7 mouse cellular contexts compared by ENCODE assay signal in genomic region chr4:136020743-136021548, GRCm38 (mm10). TPM values are rescaled to one million over a fixed set of nuclear protein-coding genes. Genes with fewer than 3 reads are reported as not detected.
DNase-seq lines count a peak whose midpoint lies in the region; ATAC-seq and TF ChIP-seq lines count a peak whose summit lies in the region.

No protein-coding gene starts in this region.

- no peaks in the 10 kb centered on the region for H3K36me3 ChIP-seq in heart, embryonic 11.5 days (ENCODE audit: control insufficient read depth, insufficient read depth, low read length)

- ATAC-seq in heart, embryonic 11.5 days (replicated peaks; ENCODE audit: insufficient number of reproducible peaks, low FRiP score, low TSS enrichment) = peak; percentile 69

- TF ChIP-seq POLR2A in brain, embryonic 14.5 days (IDR thresholded peaks at IDR 0.05; ENCODE audit: borderline replicate concordance, extremely low read depth, insufficient read depth, insufficient read length, poor library complexity, severe bottlenecking) = no peak

- no peaks in the 10 kb centered on the region for H3K9me3 ChIP-seq in heart, embryonic 11.5 days (replicated peaks; ENCODE audit: control insufficient read depth, low read length)

- H3K27ac ChIP-seq in heart, embryonic 11.5 days (ENCODE audit: low read depth, low read length) = peak overlapping the region; percentile 84

- H3K27me3 ChIP-seq in heart, embryonic 11.5 days (ENCODE audit: control insufficient read depth, insufficient read depth, low read length) = no peaks in the 10 kb centered on the region

- H3K4me3 ChIP-seq in heart, embryonic 11.5 days (ENCODE audit: low read depth, low read length) = peak overlapping the region; percentile 98

- peaks cover 2% of the 10 kb centered on the region; the same call in 1 of the 2 replicates for H3K4me1 ChIP-seq in heart, embryonic 11.5 days (ENCODE audit: control insufficient read depth, insufficient read depth, low read length)

- WGBS in heart, embryonic 11.5 days (ENCODE audit: insufficient replicate concordance) = under 1% methylated on average over 60 of the region's 62 CpGs

- DNase-seq in urinary bladder, postnatal 14 days (ENCODE audit: low spot score) = peak; percentile 25
- DNase-seq in urinary bladder, adult 2 months (ENCODE audit: low spot score) = no peak
- DNase-seq in brain, embryonic 14.5 days (ENCODE audit: low read depth) = peak; percentile 23
- DNase-seq in kidney, postnatal 25 days = peak; percentile 22 to 53
- DNase-seq in lung, postnatal 4 days = peak; percentile 35 to 48
- DNase-seq in spleen, postnatal 10 days (ENCODE audit: low spot score in 2 of 2) = peak; percentile 52 to 60

- TF ChIP-seq CTCF in brain, embryonic 14.5 days (IDR thresholded peaks at IDR 0.05; ENCODE audit: borderline replicate concordance, extremely low read depth, insufficient read depth, insufficient read length) = no peak

- peak overlapping the region; percentile 88 for H3K4me2 ChIP-seq in heart, embryonic 11.5 days

- peak overlapping the region; percentile 96 for H3K9ac ChIP-seq in heart, embryonic 11.5 days (ENCODE audit: low read depth, low read length)

RNA-seq across cellular contexts. Expression of gene Eloa, which starts 0.6 kb away (rescaled TPM):
- polyA plus RNA-seq in urinary bladder, adult 2 months (2012; rRNA removed) = 25.2 and 28.1 TPM in 2 replicates
- polyA plus RNA-seq in brain, embryonic 14.5 days (2012; rRNA removed) = 17.1 and 21.8 TPM in 2 replicates
- polyA plus RNA-seq in heart, embryonic 11.5 days (2014; fragmentation: Nextera tagmentation; extraction: Ambion mirVana) = 34.8 and 39.8 TPM in 2 replicates

RNA-seq across cellular contexts. Expression of gene Rpl11, which starts 32.3 kb away (rescaled TPM):
- 979 and 1,127 TPM in 2 replicates for polyA plus RNA-seq in urinary bladder, adult 2 months (2012; rRNA removed)
- polyA plus RNA-seq in brain, embryonic 14.5 days (2012; rRNA removed) = 818 and 948 TPM in 2 replicates
- polyA plus RNA-seq in heart, embryonic 11.5 days (2014; fragmentation: Nextera tagmentation; extraction: Ambion mirVana) = 287 and 345 TPM in 2 replicates

RNA-seq across cellular contexts. Expression of gene Pithd1, which starts 33.9 kb away (rescaled TPM):
- polyA plus RNA-seq in urinary bladder, adult 2 months (2012; rRNA removed) = 41.4 and 46.9 TPM in 2 replicates
- 50.8 and 57.8 TPM in 2 replicates for polyA plus RNA-seq in brain, embryonic 14.5 days (2012; rRNA removed)
- polyA plus RNA-seq in heart, embryonic 11.5 days (2014; fragmentation: Nextera tagmentation; extraction: Ambion mirVana) = 46.0 and 51.9 TPM in 2 replicates

RNA-seq across cellular contexts. Expression of gene Lypla2, which starts 48.5 kb away (rescaled TPM):
- polyA plus RNA-seq in urinary bladder, adult 2 months (2012; rRNA removed) = 55.2 and 63.6 TPM in 2 replicates
- 167 and 198 TPM in 2 replicates for polyA plus RNA-seq in brain, embryonic 14.5 days (2012; rRNA removed)
- polyA plus RNA-seq in heart, embryonic 11.5 days (2014; fragmentation: Nextera tagmentation; extraction: Ambion mirVana) = 68.6 and 71.5 TPM in 2 replicates

RNA-seq across cellular contexts. Expression of gene Gale, which starts 57.4 kb away (rescaled TPM):
- 20.4 and 36.8 TPM in 2 replicates for polyA plus RNA-seq in urinary bladder, adult 2 months (2012; rRNA removed)
- 36.3 and 52.0 TPM in 2 replicates for polyA plus RNA-seq in brain, embryonic 14.5 days (2012; rRNA removed)
- 30.2 and 31.8 TPM in 2 replicates for polyA plus RNA-seq in heart, embryonic 11.5 days (2014; fragmentation: Nextera tagmentation; extraction: Ambion mirVana)
